ENCODE assay signal across 12 mouse cellular contexts in genomic region chr2:163370175-163370574, GRCm38 (mm10). TPM values are rescaled to one million over a fixed set of nuclear protein-coding genes. Genes with fewer than 3 reads are reported as not detected.
DNase-seq lines count a peak whose midpoint lies in the region; ATAC-seq and TF ChIP-seq lines count a peak whose summit lies in the region.
"Had no signal": no experiment of that assay in that cellular context is flagged by ENCODE, and none has a peak within 500 bp of the region (broad histone marks: within the 10 kb centered on the region; RNA-seq: fewer than 3 reads in every experiment).

No protein-coding gene starts in this region.

- no peak overlapping the region for H3K4me3 ChIP-seq in heart, adult 2 months
- H3K4me3 ChIP-seq in heart, embryonic 11.5 days (ENCODE audit: low read depth, low read length): no peak overlapping the region
- no peak overlapping the region for H3K4me3 ChIP-seq in lung, postnatal 0 days (ENCODE audit: low read depth, low read length)
- no peak overlapping the region for H3K4me3 ChIP-seq in intestine, embryonic 15.5 days (replicated peaks)
- H3K4me3 ChIP-seq in stomach, embryonic 16.5 days (replicated peaks; ENCODE audit: low read length): no peak overlapping the region
- no peak overlapping the region for H3K4me3 ChIP-seq in forebrain, embryonic 11.5 days (ENCODE audit: low read depth, low read length)

- H3K4me2 ChIP-seq in heart, embryonic 11.5 days: no peak overlapping the region
- H3K4me2 ChIP-seq in lung, postnatal 0 days (replicated peaks; ENCODE audit: low read depth, low read length): no peak overlapping the region
- no peak overlapping the region for H3K4me2 ChIP-seq in intestine, embryonic 15.5 days (replicated peaks)
- no peak overlapping the region for H3K4me2 ChIP-seq in stomach, embryonic 16.5 days (ENCODE audit: low read depth, low read length)
- no peak overlapping the region for H3K4me2 ChIP-seq in forebrain, embryonic 11.5 days (ENCODE audit: low read depth, low read length, severe bottlenecking)

- H3K9me3 ChIP-seq in heart, embryonic 11.5 days (replicated peaks; ENCODE audit: control insufficient read depth, low read length): no peaks in the 10 kb centered on the region
- H3K9me3 ChIP-seq in lung, postnatal 0 days (ENCODE audit: low read length): no peaks in the 10 kb centered on the region
- no peaks in the 10 kb centered on the region for H3K9me3 ChIP-seq in intestine, embryonic 15.5 days
- no peaks in the 10 kb centered on the region for H3K9me3 ChIP-seq in stomach, embryonic 16.5 days (replicated peaks; ENCODE audit: control insufficient read depth, low read length)
- no peaks in the 10 kb centered on the region for H3K9me3 ChIP-seq in forebrain, embryonic 11.5 days (ENCODE audit: control insufficient read depth, low read length)

- peak in 1 of 2 experiments; percentile 44 for DNase-seq in heart, adult 2 months
- DNase-seq in lung, postnatal 0 days (ENCODE audit: low spot score): peak; percentile 50
- DNase-seq in lung, adult 18-20 months: no peak
- DNase-seq in forebrain, embryonic 11.5 days (ENCODE audit: low spot score): no peak
- DNase-seq: cerebellum, adult 11-12 months; thymus, postnatal 25 days had no signal

- WGBS in heart, adult 2 months: 9% methylated on average over 4 of the region's 4 CpGs
- WGBS in heart, embryonic 11.5 days (ENCODE audit: insufficient replicate concordance): 49% methylated on average over 4 of the region's 4 CpGs
- 27% methylated on average over 4 of the region's 4 CpGs for WGBS in lung, postnatal 0 days
- 28% methylated on average over 4 of the region's 4 CpGs for WGBS in intestine, embryonic 15.5 days
- 25% methylated on average over 4 of the region's 4 CpGs for WGBS in stomach, embryonic 16.5 days
- WGBS in forebrain, embryonic 11.5 days: 59% methylated on average over 4 of the region's 4 CpGs

- H3K27ac ChIP-seq in heart, adult 2 months: peak overlapping the region; percentile 64
- no peak overlapping the region for H3K27ac ChIP-seq in heart, embryonic 11.5 days (ENCODE audit: low read depth, low read length)
- peak overlapping the region; percentile 49 for H3K27ac ChIP-seq in lung, postnatal 0 days (ENCODE audit: low read length)
- peak overlapping the region; percentile 77 for H3K27ac ChIP-seq in intestine, embryonic 15.5 days
- H3K27ac ChIP-seq in stomach, embryonic 16.5 days (ENCODE audit: low read length): peak overlapping the region; percentile 89
- H3K27ac ChIP-seq in forebrain, embryonic 11.5 days (ENCODE audit: low read depth, low read length): no peak overlapping the region

- H3K9ac ChIP-seq in heart, adult 2 months (ENCODE audit: low read depth, low read length): peak overlapping the region; percentile 34
- H3K9ac ChIP-seq in heart, embryonic 11.5 days (ENCODE audit: low read depth, low read length): no peak overlapping the region
- H3K9ac ChIP-seq in lung, postnatal 0 days (replicated peaks; ENCODE audit: low read depth): no peak overlapping the region
- H3K9ac ChIP-seq in intestine, embryonic 15.5 days: no peak overlapping the region
- H3K9ac ChIP-seq in stomach, embryonic 16.5 days (ENCODE audit: low read length): peak overlapping the region; percentile 53
- no peak overlapping the region for H3K9ac ChIP-seq in forebrain, embryonic 11.5 days (ENCODE audit: low read length)

- no peak for TF ChIP-seq CTCF in heart, adult 2 months (IDR thresholded peaks at IDR 0.05)
- TF ChIP-seq CTCF in lung, postnatal 0 days (IDR thresholded peaks at IDR 0.05): no peak

- H3K79me2 ChIP-seq in heart, adult 2 months (replicated peaks; ENCODE audit: control insufficient read depth, insufficient read depth, low read length): no peaks in the 10 kb centered on the region

- TF ChIP-seq EP300 in heart, adult 2 months (IDR thresholded peaks at IDR 0.05; ENCODE audit: insufficient read depth, low read depth, low read length): no peak
- no peak for TF ChIP-seq EP300 in lung, postnatal 0 days (IDR thresholded peaks at IDR 0.05)

- H3K36me3 ChIP-seq in heart, adult 2 months (ENCODE audit: control insufficient read depth, insufficient read depth, low read length): peaks cover 5% of the 10 kb centered on the region
- H3K36me3 ChIP-seq in heart, embryonic 11.5 days (ENCODE audit: control insufficient read depth, insufficient read depth, low read length): peaks cover 2% of the 10 kb centered on the region; the same call in 1 of the 2 replicates
- no peaks in the 10 kb centered on the region for H3K36me3 ChIP-seq in lung, postnatal 0 days (ENCODE audit: insufficient read depth, low read length)
- H3K36me3 ChIP-seq in intestine, embryonic 15.5 days: no peaks in the 10 kb centered on the region; the same call in 1 of the 2 replicates
- H3K36me3 ChIP-seq in stomach, embryonic 16.5 days (ENCODE audit: control insufficient read depth, insufficient read depth, low read length): no peaks in the 10 kb centered on the region
- H3K36me3 ChIP-seq in forebrain, embryonic 11.5 days (ENCODE audit: control insufficient read depth, insufficient read depth, low read length): no peaks in the 10 kb centered on the region
- H3K36me3 ChIP-seq: G1E had no signal

- peaks cover 16% of the 10 kb centered on the region for H3K4me1 ChIP-seq in heart, adult 2 months (ENCODE audit: control insufficient read depth, insufficient read depth, low read length)
- peaks cover 29% of the 10 kb centered on the region for H3K4me1 ChIP-seq in heart, embryonic 11.5 days (ENCODE audit: control insufficient read depth, insufficient read depth, low read length)
- H3K4me1 ChIP-seq in lung, postnatal 0 days (ENCODE audit: insufficient read depth, low read depth, low read length): no peaks in the 10 kb centered on the region
- H3K4me1 ChIP-seq in intestine, embryonic 15.5 days (replicated peaks): peaks cover 5% of the 10 kb centered on the region; the same call in 1 of the 2 replicates
- H3K4me1 ChIP-seq in stomach, embryonic 16.5 days (ENCODE audit: control insufficient read depth, insufficient read depth, low read length): peaks cover 17% of the 10 kb centered on the region
- no peaks in the 10 kb centered on the region for H3K4me1 ChIP-seq in forebrain, embryonic 11.5 days (replicated peaks; ENCODE audit: control insufficient read depth, insufficient read depth, low read length)

- intact Hi-C loops in heart, adult 2 months (cut with DNase I): no loop called here

- H3K27me3 ChIP-seq in heart, adult 2 months (ENCODE audit: control insufficient read depth, insufficient read depth, low read length): no peaks in the 10 kb centered on the region
- peaks cover 6% of the 10 kb centered on the region; the same call in 1 of the 2 replicates for H3K27me3 ChIP-seq in heart, embryonic 11.5 days (ENCODE audit: control insufficient read depth, insufficient read depth, low read length)
- 0 out of 2 replicates have a peak, but pooled peaks cover 3% of the 10 kb centered on the region for H3K27me3 ChIP-seq in lung, postnatal 0 days (replicated peaks; ENCODE audit: insufficient read depth, low read length)
- H3K27me3 ChIP-seq in intestine, embryonic 15.5 days (replicated peaks): peaks cover 11% of the 10 kb centered on the region
- H3K27me3 ChIP-seq in stomach, embryonic 16.5 days (ENCODE audit: control insufficient read depth, insufficient read depth, low read length): peaks cover 9% of the 10 kb centered on the region; the same call in 1 of the 2 replicates
- H3K27me3 ChIP-seq in forebrain, embryonic 11.5 days (ENCODE audit: control insufficient read depth, insufficient read depth, low read length): peaks cover 3% of the 10 kb centered on the region

- 0 out of 2 replicates have a peak, but pooled peaks have one; percentile 27 for TF ChIP-seq POLR2A in heart, adult 2 months (IDR thresholded peaks at IDR 0.05; ENCODE audit: insufficient read depth, low read depth, low read length)

- ATAC-seq in heart, embryonic 11.5 days (replicated peaks; ENCODE audit: insufficient number of reproducible peaks, low FRiP score, low TSS enrichment): no peak
- ATAC-seq in lung, postnatal 0 days: peak; percentile 57
- peak; percentile 74 for ATAC-seq in intestine, embryonic 15.5 days
- ATAC-seq in stomach, embryonic 16.5 days (ENCODE audit: insufficient read depth, low FRiP score): peak; percentile 86
- no peak for ATAC-seq in erythroblast, adult 5-6 weeks (replicated peaks; ENCODE audit: low FRiP score, poor library complexity, severe bottlenecking)
- no peak for ATAC-seq in forebrain, embryonic 11.5 days (replicated peaks; ENCODE audit: low FRiP score)

RNA-seq across cellular contexts. Expression of gene Jph2, which starts 27.6 kb away (rescaled TPM):
- 100 to 1,000 TPM; 389 to 391 TPM for total RNA-seq in heart, adult 2 months (2021)
- 193 and 253 TPM in 2 replicates for polyA plus RNA-seq in heart, adult 2 months (2012; rRNA removed)
- polyA plus RNA-seq in heart, embryonic 11.5 days (2014; fragmentation: Nextera tagmentation; extraction: Ambion mirVana): 19.5 and 22.7 TPM in 2 replicates
- 4.0 and 6.0 TPM in 2 replicates for polyA plus RNA-seq in lung, postnatal 0 days (2015; fragmentation: Nextera tagmentation; extraction: Ambion mirVana)
- 8.5 and 9.8 TPM in 2 replicates for polyA plus RNA-seq in intestine, embryonic 15.5 days (2015; fragmentation: Nextera tagmentation; extraction: Ambion mirVana)
- 8.5 and 11.2 TPM in 2 replicates for polyA plus RNA-seq in stomach, embryonic 16.5 days (2015; fragmentation: Nextera tagmentation; extraction: Ambion mirVana)
- not detected in 2 replicates for total RNA-seq in erythroblast, adult 5-6 weeks (2015; ENCODE audit: low replicate concordance)
- total RNA-seq in erythroblast, adult 5-6 weeks (2017; ENCODE audit: low replicate concordance): 0.14 TPM in 1 of 2 replicates, not detected in the other
- 0.08 and 0.25 TPM in 2 replicates for polyA plus RNA-seq in forebrain, embryonic 11.5 days (2014; fragmentation: Nextera tagmentation; extraction: Ambion mirVana)
- total RNA-seq: megakaryocyte, adult 5-6 weeks had no signal
- polyA plus RNA-seq: G1E had no signal

RNA-seq across cellular contexts. Expression of gene Oser1, which starts 54.3 kb away (rescaled TPM):
- 10 to 100 TPM; 19.6 to 21.2 TPM for total RNA-seq in heart, adult 2 months (2021)
- polyA plus RNA-seq in heart, adult 2 months (2012; rRNA removed): 9.7 and 16.4 TPM in 2 replicates
- 60.8 and 64.1 TPM in 2 replicates for polyA plus RNA-seq in heart, embryonic 11.5 days (2014; fragmentation: Nextera tagmentation; extraction: Ambion mirVana)
- 73.8 and 74.6 TPM in 2 replicates for polyA plus RNA-seq in lung, postnatal 0 days (2015; fragmentation: Nextera tagmentation; extraction: Ambion mirVana)
- 83.2 and 87.4 TPM in 2 replicates for polyA plus RNA-seq in intestine, embryonic 15.5 days (2015; fragmentation: Nextera tagmentation; extraction: Ambion mirVana)
- polyA plus RNA-seq in stomach, embryonic 16.5 days (2015; fragmentation: Nextera tagmentation; extraction: Ambion mirVana): 79.0 and 86.1 TPM in 2 replicates
- total RNA-seq in erythroblast, adult 5-6 weeks (2015; ENCODE audit: low replicate concordance): 15.5 and 27.5 TPM in 2 replicates
- total RNA-seq in erythroblast, adult 5-6 weeks (2017; ENCODE audit: low replicate concordance): 21.6 and 26.3 TPM in 2 replicates
- 80.7 and 85.5 TPM in 2 replicates for polyA plus RNA-seq in forebrain, embryonic 11.5 days (2014; fragmentation: Nextera tagmentation; extraction: Ambion mirVana)

Comparison
In these comparisons a context has a peak if more than half of its experiments do, and no peak if none do; other contexts are left out.
1. H3K27ac ChIP-seq: peak in heart, adult 2 months (single experiment), lung, postnatal 0 days (single experiment), intestine, embryonic 15.5 days (single experiment) and stomach, embryonic 16.5 days (single experiment); none in heart, embryonic 11.5 days (single experiment) and forebrain, embryonic 11.5 days (single experiment).
2. H3K9ac ChIP-seq: peak in heart, adult 2 months (single experiment) and stomach, embryonic 16.5 days (single experiment); none in heart, embryonic 11.5 days (single experiment), lung, postnatal 0 days (single experiment), intestine, embryonic 15.5 days (single experiment) and forebrain, embryonic 11.5 days (single experiment).
3. ATAC-seq: peak in lung, postnatal 0 days (single experiment), intestine, embryonic 15.5 days (single experiment) and stomach, embryonic 16.5 days (single experiment); none in heart, embryonic 11.5 days (single experiment), erythroblast, adult 5-6 weeks (single experiment) and forebrain, embryonic 11.5 days (single experiment).